Mouse (Mus musculus) right cerebral cortex, postnatal 10 days (tissue): ENCODE data around the gene Fam241a.

Experiments used
- DNase-seq, 2 experiments: peaks; one replicate each; pipeline ENCODE4 v3.0.0; 2021; ENCODE audit warnings: low spot score in 2 of 2

The Fam241a gene

GRCm38 (mm10) chr3:127895792-127896541, at the start of gene Fam241a:
Gene Fam241a, minus strand, starts transcription at chr3:127896324.
- peak; percentile 80 to 81 for DNase-seq

DNA sequence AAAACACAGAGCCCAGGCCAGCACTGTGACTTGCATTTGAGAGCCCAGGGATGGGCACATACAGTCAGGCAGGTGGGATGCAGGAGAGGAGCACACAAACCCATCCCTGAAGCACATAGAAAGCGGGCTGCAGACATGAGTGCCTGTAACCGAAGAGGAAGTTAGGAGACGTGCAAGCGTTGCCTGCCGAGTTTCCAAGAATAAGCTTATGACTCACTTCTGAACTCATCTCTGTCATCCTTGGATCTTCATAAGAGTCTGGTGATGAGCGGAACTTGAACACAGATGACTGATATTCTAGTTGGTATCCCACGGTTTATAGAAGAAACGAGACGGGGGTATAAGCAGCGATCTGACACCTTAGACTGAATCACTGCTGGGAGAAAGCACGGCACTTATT, 36.3 kb upstream of the Fam241a start:
- DNase-seq = no peak

DNA sequence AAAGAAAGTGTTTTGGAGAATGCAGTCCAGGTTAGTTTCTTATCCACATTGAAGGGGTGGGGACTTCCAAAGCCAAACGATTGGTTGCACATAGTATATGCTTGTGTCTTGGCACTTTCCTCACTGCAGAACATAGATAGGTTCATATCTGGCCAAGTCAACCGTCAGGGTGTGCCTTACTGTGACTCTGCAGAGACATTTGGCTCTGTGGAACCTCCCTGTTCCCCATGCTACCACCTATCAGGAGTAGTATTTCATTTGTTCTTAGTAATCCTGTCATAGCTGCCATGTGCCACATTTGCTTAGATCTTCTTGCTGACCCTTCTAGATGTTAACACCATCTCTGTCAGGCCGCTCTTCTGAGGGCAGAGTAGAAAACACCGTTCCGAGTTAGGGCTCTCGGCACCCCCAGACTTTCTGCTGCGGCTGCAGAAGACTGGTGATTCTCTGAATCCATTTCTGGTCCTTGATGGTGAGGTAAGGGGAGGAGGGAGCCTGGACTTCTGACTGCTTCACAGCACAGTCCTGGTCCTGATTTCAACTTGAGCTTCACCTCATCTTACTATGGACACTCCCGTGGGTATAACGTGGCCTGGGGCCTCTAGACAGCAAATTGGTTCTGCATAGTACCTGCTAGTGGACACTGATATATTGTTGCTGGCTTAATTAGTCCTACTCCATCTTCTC, 34.3 kb upstream of the Fam241a start:
- no peak for DNase-seq

- DNase-seq = no peak
Observed at GRCm38 (mm10) chr3:127929921-127930320, 33.8 kb upstream of the Fam241a start.

DNA sequence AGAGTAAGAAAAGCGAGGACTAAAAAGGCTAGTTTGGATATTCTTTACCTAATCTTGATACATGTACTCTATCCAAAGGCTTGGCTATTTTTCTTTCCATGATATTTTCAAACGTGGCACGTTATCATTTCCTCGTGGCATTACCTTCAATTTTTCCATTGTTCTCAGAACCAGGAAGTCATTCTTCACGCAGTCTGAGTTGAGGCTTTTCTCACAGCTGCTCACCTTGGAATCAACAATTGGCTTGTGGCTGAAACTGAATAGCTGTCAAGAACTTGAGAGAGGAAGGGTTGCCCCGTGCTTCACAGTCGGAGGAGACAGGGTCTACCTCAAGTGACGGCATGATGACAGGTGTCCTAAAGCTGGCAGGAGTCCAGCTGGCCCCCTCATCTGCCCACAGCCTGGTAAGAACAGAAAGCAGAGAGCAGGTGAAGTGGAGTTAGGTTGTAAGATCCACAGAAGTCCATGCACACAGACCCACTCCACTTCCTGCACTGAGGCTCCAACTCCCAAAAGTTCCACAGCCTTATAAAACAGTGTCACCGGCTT, 30.6 kb upstream of the Fam241a start:
- no peak for DNase-seq

GRCm38 (mm10) chr3:127924464-127924863, 28.3 kb upstream of the Fam241a start:
- no peak for DNase-seq

DNA sequence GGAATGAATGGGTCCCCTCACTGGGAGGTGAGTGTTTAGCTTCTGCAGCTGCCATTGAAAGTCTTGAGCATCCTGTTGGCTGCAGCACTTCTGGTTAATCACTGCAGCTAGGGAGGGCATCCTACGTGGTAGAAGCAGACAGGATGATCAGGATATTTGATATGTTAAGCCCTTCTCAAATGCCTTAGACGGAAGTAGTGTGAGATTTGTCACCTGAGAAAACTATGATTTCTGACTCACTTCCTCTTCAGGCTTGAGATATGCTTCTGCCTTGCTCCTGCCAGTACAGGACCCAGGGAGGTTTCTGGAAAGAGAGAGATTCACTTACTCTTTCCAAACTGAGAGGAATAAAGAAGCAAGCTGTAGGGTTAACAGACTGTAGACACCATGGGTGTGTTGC, 27.1 kb upstream of the Fam241a start:
- DNase-seq = no peak

- no peak for DNase-seq
Observed at GRCm38 (mm10) chr3:127922125-127922524, 26.0 kb upstream of the Fam241a start.

DNA sequence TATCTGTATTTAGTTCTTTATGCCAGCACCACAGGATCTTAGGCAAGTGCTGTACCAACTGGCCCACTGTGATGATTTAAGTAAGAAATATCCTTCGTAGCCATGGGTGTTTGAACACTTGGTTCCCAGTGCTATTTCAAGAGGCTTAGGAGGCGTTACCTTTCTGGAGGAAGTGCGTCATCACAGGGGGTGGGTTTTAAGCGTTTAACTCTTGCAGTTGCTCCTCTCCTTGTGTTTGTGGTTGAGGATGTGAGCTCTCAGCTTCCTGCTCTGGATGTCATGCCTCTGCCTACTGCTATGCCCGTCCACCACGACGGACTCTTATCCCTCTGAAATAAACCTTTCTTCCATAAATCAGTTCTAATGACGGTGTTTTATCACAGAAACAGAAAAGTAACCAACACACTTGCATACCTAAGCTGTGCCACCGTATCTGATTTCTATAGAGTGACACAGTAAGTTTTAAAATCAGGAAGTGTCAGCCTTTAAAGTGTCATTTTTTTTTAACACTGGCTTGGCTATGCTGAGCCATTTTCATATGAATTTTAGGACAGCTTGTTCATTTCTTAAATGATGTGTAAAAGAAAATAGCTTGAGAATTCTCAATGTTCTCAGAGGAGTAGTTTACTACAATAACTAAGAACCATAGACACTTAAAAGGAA, 22.0 kb upstream of the Fam241a start:
- no peak for DNase-seq

GRCm38 (mm10) chr3:127917549-127917948, 21.4 kb upstream of the Fam241a start:
- DNase-seq = no peak

- no peak for DNase-seq
Observed at GRCm38 (mm10) chr3:127915656-127916334, 19.7 kb upstream of the Fam241a start.

DNA sequence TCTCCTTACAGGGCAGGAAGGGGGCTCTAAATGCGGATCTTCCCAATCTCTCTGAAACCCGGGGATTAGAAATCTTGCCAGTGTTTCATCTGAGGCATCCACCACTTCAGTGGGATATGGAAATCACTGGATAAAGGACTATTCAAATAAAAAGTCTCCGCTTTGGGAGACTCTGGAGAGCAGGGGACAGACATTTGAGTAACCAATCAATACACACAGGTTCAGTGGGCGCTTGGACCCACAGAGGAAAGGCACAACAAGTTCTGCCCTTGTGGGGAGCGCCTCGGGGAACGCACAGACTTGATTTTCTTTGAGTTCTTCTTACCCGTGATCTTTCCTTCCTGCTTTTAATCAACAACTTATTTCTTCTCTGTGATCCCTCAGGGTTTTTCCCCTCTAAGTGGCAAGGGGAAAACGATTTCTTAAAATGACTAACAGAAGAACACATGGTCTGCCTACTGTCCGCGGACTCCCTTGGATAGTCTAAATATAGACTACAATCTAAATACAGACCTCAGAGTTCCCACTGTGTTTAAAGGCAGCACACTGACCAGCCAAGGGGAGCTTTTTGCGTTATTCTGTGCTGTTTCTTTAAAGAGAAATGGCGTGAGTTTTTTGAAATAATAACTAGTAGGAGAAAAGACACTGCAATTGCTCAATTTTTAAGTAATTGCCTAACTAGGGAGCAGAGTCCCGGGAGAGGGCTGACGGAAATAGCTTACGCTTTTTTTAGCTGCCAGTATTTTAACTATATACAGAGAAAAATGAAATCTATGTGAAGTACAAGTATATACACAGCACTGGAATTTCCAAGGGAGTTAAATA, 18.0 kb upstream of the Fam241a start:
- no peak for DNase-seq

GRCm38 (mm10) chr3:127909941-127910340, 13.8 kb upstream of the Fam241a start:
- DNase-seq = no peak

DNA sequence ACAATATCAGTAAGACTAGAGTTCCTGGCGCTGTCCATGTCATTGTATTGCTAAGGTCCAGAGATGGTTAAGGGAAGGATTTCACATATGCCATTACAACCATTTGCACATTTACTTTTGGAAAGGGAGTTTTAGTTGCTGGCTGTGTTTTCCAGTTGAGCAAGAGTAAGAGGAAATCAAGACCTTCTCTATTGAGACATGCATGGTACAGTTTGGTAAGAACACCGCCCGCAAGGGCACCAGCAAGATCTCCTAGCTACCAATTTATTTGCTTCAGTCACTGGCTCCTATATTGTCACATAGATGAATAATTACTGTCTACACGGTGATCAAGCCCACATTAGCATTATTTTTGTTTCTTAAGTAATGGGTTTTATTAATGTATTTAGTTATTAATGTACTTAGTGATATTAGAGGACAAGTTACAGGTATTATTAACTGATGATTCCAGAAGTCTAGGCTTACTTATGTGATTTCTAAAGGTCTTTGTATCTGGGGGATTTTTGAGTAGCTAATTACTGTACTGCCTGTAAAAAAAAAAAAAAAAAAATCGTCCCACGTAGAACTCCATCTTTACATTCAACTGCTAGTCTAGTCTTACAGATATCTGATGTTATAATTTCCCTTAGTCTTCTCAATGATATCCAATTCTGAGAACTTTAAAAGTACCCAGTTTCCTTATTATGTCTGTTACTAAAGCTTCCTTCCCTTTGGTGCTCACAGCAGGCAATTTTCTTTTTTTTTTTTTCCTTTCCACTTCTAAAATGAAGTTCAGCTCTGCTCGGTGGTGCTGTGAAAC, 944 bp downstream of the Fam241a start:
- DNase-seq = no peak

DNA sequence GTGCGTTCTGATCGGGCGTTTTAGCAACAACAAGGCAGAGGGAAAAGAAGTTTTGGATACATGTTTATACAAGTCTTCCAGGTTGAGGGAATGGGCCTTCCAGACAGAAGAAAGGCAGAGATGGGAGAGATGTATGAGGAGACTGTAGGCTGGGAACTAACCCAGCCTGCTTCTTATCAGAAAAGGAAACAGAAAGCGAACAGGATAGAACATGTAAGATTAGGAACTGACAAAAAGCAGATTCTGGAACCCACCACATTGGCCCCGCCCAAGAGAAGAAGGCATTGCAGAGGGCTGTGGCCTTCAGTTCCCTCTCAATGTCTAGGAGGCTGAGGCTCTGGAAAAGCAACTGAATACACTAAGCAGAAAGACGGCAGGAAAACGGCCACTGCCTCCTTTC, 2.2 kb downstream of the Fam241a start:
- no peak for DNase-seq

DNA sequence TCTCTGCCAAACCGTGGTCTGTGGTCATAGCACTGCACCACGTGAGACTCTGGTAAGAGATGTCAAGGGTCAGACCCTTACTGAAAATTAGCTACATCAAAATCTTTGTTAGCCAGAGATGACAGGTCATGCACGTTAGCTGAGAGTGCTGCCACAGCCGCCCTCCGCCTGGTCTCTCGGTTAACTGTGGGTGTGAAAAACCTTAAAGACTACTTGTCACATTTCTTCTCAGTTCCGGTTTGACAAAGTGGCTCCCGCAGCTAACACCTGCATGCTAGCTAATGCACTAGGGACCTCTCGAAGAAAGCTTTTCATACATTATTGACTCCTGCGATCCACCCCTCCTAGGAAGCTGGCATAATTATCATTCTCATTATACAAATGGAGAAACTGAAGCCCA, 4.2 kb downstream of the Fam241a start:
- no peak for DNase-seq

DNA sequence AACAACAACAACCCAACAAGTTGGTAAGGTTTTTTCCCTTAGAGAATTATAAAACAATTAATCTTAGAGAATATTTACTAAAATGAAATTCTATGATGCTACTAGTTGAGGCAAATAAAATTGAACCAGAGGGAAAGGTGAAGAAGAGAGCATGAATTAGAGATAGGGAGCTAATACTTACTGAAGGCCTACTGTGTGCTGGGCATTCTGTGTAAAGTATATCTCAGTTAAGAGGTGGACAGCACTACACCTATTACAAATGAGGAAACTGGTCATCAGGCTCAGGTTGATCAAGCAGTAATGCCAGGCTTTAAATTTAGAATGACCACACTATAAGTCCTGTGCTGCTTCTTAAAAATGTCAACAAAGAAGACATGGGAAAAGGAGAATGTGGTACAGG, 6.1 kb downstream of the Fam241a start:
- no peak for DNase-seq

DNA sequence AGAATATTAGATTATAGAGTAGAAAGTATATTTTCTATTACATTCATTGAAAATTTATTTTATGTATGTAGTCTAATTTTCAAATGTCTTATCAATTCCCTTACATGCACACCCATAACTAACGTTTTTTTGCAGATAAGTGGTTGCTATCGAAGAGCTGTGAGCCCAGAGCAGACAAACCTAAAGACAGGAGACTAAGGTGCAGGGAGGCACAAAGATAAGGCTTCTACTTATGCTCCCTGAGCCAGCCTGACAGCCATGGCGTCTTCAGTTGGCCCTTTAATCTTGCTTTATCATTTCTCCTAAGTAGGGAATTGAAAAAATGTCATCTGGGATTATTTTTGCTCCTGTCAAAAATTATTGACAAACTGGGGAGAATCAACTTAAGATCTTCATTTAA, 6.6 kb downstream of the Fam241a start:
- DNase-seq = no peak

GRCm38 (mm10) chr3:127881684-127882083, 14.4 kb downstream of the Fam241a start:
- DNase-seq = no peak

- DNase-seq = no peak
Observed at GRCm38 (mm10) chr3:127879968-127880367, 16.2 kb downstream of the Fam241a start.
